Mouse (Mus musculus): Measurements from ENCODE around the gene Plekho2. TPM values are rescaled to one million over a fixed set of nuclear protein-coding genes. Genes with fewer than 3 reads are reported as not detected.

The Plekho2 gene
- total and polyA plus RNA-seq, 3 experiments = 7.9 to 33.8 (median 13.9) TPM

DNA sequence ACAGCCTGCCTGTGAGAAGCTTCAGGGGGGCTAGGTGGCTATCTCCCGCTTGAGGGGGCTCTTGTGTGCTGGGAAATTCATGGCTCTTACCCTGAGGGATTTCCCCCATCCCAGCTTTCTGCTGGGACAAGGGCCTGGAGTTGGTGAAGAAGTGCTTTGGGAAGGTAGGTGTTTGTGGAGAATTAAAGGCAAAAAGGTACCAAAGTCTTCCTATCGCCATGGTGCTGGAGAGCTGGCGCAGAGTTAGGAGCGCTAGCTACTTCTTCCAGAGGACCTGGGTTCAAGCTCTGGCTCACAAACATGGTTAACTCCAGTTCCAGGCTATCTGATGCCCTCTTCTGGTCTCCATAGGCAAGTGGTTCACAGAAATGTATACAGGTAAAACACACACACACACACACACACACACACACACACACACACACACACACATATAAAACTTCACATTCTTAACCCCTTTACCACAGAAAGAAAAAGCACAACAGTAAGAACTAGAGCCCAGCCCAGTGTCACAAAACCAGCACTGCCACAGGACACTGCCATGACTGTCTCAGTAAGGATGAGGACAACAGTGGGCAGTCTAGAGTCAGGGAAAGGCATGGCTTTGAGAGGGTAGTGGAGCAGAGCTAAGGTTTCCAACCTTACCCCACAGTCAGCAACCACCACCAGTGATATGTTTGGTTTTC, 2.2 kb downstream of the Plekho2 start:
- TF ChIP-seq KAT2A (IDR thresholded peaks at IDR 0.05; ENCODE audit: insufficient replicate concordance, low read length) = no peak
- TF ChIP-seq ZNF384 (IDR thresholded peaks at IDR 0.05; ENCODE audit: low read depth, low read length) = no peak
- no peak for TF ChIP-seq ZC3H11A (IDR thresholded peaks at IDR 0.05; ENCODE audit: low read depth, low read length)
- no peak for TF ChIP-seq MEF2A (IDR thresholded peaks at IDR 0.05; ENCODE audit: borderline replicate concordance, low read depth, low read length)
- no peak for TF ChIP-seq MAFK (IDR thresholded peaks at IDR 0.05; ENCODE audit: insufficient replicate concordance, low read length)
- peak; percentile 55; the same call in 1 of the 2 replicates for TF ChIP-seq SIN3A (IDR thresholded peaks at IDR 0.05; ENCODE audit: low read length)
- TF ChIP-seq ETS1 (conservative IDR thresholded peaks at IDR 0.05; ENCODE audit: low read depth, low read length) = no peak
- peak; percentile 58 for TF ChIP-seq SMC3 (IDR thresholded peaks at IDR 0.05; ENCODE audit: low read depth, low read length)
- no peak for TF ChIP-seq TCF12 (IDR thresholded peaks at IDR 0.05; ENCODE audit: low read depth, low read length)
- TF ChIP-seq E2F4 (IDR thresholded peaks at IDR 0.05; ENCODE audit: insufficient replicate concordance, low read depth, low read length) = no peak
- no peak for TF ChIP-seq NRF1 (IDR thresholded peaks at IDR 0.05; ENCODE audit: low read depth, low read length)
- TF ChIP-seq CHD2 (IDR thresholded peaks at IDR 0.05; ENCODE audit: low read length) = no peak
- peak; percentile 40; the same call in 1 of the 2 replicates for TF ChIP-seq MXI1 (IDR thresholded peaks at IDR 0.05; ENCODE audit: low read depth, low read length)
- TF ChIP-seq POLR2A (IDR thresholded peaks at IDR 0.05; ENCODE audit: low read depth, low read length) = no peak
- peak; percentile 47 for TF ChIP-seq RAD21 (IDR thresholded peaks at IDR 0.05; ENCODE audit: low read depth, low read length)
- TF ChIP-seq USF1 (IDR thresholded peaks at IDR 0.05; ENCODE audit: low read depth, low read length) = no peak
- TF ChIP-seq PAX5 (IDR thresholded peaks at IDR 0.05; ENCODE audit: low read length) = no peak
- no peak for TF ChIP-seq JUND (conservative IDR thresholded peaks at IDR 0.05; ENCODE audit: low read depth, low read length)
- no peak for TF ChIP-seq USF2 (conservative IDR thresholded peaks at IDR 0.05; ENCODE audit: low read depth, low read length)
- no peak for TF ChIP-seq MAX (IDR thresholded peaks at IDR 0.05; ENCODE audit: low read length)
- peak in 1 of 2 experiments; percentile 57; a peak in 2 of 4 replicates for TF ChIP-seq CTCF (conservative IDR thresholded peaks at IDR 0.05 in 1 of 2, IDR thresholded peaks at IDR 0.05 in 1 of 2; ENCODE audit: low read depth in 2 of 2, low read length in 2 of 2)
- TF ChIP-seq MYC (IDR thresholded peaks at IDR 0.05; ENCODE audit: low read depth, low read length) = no peak
- TF ChIP-seq GABPA (IDR thresholded peaks at IDR 0.05; ENCODE audit: insufficient replicate concordance, low read depth, low read length) = no peak
- TF ChIP-seq ELF1 (IDR thresholded peaks at IDR 0.05; ENCODE audit: low read depth, low read length) = no peak
- TF ChIP-seq BHLHE40 (IDR thresholded peaks at IDR 0.05; ENCODE audit: low read depth, low read length) = no peak
- TF ChIP-seq TBP (conservative IDR thresholded peaks at IDR 0.05; ENCODE audit: low read depth, low read length) = no peak
- no peak for TF ChIP-seq ZKSCAN1 (IDR thresholded peaks at IDR 0.05; ENCODE audit: borderline replicate concordance, low read depth, low read length)
- no peak for TF ChIP-seq HCFC1 (IDR thresholded peaks at IDR 0.05; ENCODE audit: low read depth, low read length)
- 0 out of 2 replicates have a peak, but pooled peaks have one; percentile 36 for TF ChIP-seq CHD1 (IDR thresholded peaks at IDR 0.05; ENCODE audit: low read depth, low read length)
- no peak for TF ChIP-seq IRF4 (IDR thresholded peaks at IDR 0.05; ENCODE audit: low read depth, low read length)

More for the DNA sequence above, 2.2 kb downstream of the Plekho2 start:
- Histone ChIP-seq H3K79me2 (replicated peaks; ENCODE audit: control insufficient read depth, extremely low read depth, insufficient read depth, poor library complexity, severe bottlenecking) (peaks cover 47% of the 10 kb centered on the region), H3K36me3 (replicated peaks in 1 of 2; ENCODE audit: control insufficient read depth in 1 of 2, insufficient read depth in 1 of 2, low read length in 1 of 2) (peaks cover 8 to 14% of the 10 kb centered on the region in 2 experiments), H3K27me3 (replicated peaks) (no peaks in the 10 kb centered on the region), H3K4me3 (replicated peaks in 1 of 3; ENCODE audit: low read depth in 2 of 3, low read length in 2 of 3, poor library complexity in 1 of 3) (peak overlapping the region; percentile 82 to 83 (median 82)), H3K4me1 (ENCODE audit: control insufficient read depth in 1 of 2, insufficient read depth in 2 of 2) (peaks cover 15 to 52% of the 10 kb centered on the region in 2 experiments), H3K9ac (ENCODE audit: insufficient read depth, low read depth) (peak overlapping the region; percentile 91; the same call in 1 of the 2 replicates), H3K27ac (ENCODE audit: insufficient read depth, low read depth) (peak overlapping the region; percentile 80; the same call in 1 of the 2 replicates), H3K9me3 (replicated peaks; ENCODE audit: low read length) (no peaks in the 10 kb centered on the region), H3K4me2 (ENCODE audit: insufficient read depth, low read depth, poor library complexity, severe bottlenecking) (peak overlapping the region; percentile 75)
- dilution Hi-C loops (cut with MboI; ENCODE audit: extremely low pct_ligation_motif_present, extremely low pct_unique_long_range_greater_than_20kb, low sequenced_read_pairs) (no loop called here), in situ Hi-C loops (cut with MboI; ENCODE audit: low pct_ligation_motif_present, low pct_unique_long_range_greater_than_20kb, low sequenced_read_pairs) (loop anchor here (5.0 kb wide), 1 partner anchor 40 kb away; no protein-coding TSS in a partner anchor)
- peak; percentile 30 for DNase-seq (ENCODE audit: extremely low read depth)
